Mouse (Mus musculus): ENCODE measurements at regions not wholly inside any gene's neighbourhood (a gene's known extent, or its start where the extent isn't known, plus 50 kb on each side); places are given as distances from the start of the nearest gene placed in this dataset.
A peak's percentile ranks its signal among the peaks of the same experiment; 100 is the strongest.

GRCm38 (mm10) chr4:74466081-74466480 lies 223.8 kb downstream of the Kdm4c start:
- DNase-seq, result peak; percentile 11
- no peaks in the 10 kb centered on the region for H3K4me1 ChIP-seq (ENCODE audit: insufficient read depth)
- no peaks in the 10 kb centered on the region for H3K9me3 ChIP-seq (ENCODE audit: low read depth, low read length)
- no peak overlapping the region for H3K4me2 ChIP-seq
- no peak overlapping the region for H3K9ac ChIP-seq
- H3K27ac ChIP-seq (ENCODE audit: low read depth), result no peak overlapping the region
- WGBS, result 55% methylated on average over 3 of the region's 3 CpGs
- no peak overlapping the region for H3K4me3 ChIP-seq (ENCODE audit: low read depth, low read length)
- TF ChIP-seq CTCF (IDR thresholded peaks at IDR 0.05; ENCODE audit: low read depth), result no peak
- no peaks in the 10 kb centered on the region for H3K36me3 ChIP-seq (ENCODE audit: insufficient read depth)
- no peaks in the 10 kb centered on the region for H3K27me3 ChIP-seq (ENCODE audit: insufficient read depth, low read length)
- ATAC-seq (ENCODE audit: insufficient read depth), result no peak

GRCm38 (mm10) chr4:74512489-74512888 lies 270.2 kb downstream of the Kdm4c start:
- WGBS, result 87% methylated on average over 5 of the region's 5 CpGs
- Histone ChIP-seq H3K9ac (no peak overlapping the region), H3K27ac (ENCODE audit: low read depth) (no peak overlapping the region), H3K4me1 (ENCODE audit: insufficient read depth) (no peaks in the 10 kb centered on the region), H3K27me3 (ENCODE audit: insufficient read depth, low read length) (no peaks in the 10 kb centered on the region), H3K36me3 (ENCODE audit: insufficient read depth) (no peaks in the 10 kb centered on the region), H3K4me2 (no peak overlapping the region), H3K4me3 (ENCODE audit: low read depth, low read length) (no peak overlapping the region), H3K9me3 (ENCODE audit: low read depth, low read length) (no peaks in the 10 kb centered on the region)
- no peak for TF ChIP-seq CTCF (IDR thresholded peaks at IDR 0.05; ENCODE audit: low read depth)
- no peak for ATAC-seq (ENCODE audit: insufficient read depth)
- no peak for DNase-seq

DNA sequence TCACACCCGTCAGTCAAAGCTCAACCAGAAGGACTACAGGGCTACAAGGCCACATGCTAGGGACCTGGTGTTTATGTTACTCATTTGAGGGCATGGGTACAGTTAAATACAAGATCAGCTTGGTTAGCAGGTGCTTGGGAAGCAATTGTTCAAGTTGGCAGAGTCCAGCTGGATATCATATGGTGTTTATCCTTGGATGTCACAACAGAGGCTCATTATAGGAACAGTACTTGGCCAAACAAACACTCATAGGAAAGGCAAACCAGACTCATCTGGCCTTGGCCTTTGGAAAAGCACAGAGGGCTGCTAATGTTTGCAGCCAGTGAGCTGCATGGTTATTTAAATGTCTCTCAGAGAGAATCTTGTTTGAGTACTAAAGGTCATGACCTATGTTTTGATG lies 311.6 kb downstream of the Kdm4c start:
- DNase-seq (peak; percentile 4), ATAC-seq (ENCODE audit: insufficient read depth) (no peak)
- Histone ChIP-seq H3K27ac (ENCODE audit: low read depth) (no peak overlapping the region), H3K4me2 (no peak overlapping the region), H3K4me1 (ENCODE audit: insufficient read depth) (no peaks in the 10 kb centered on the region), H3K27me3 (ENCODE audit: insufficient read depth, low read length) (no peaks in the 10 kb centered on the region), H3K9me3 (ENCODE audit: low read depth, low read length) (no peaks in the 10 kb centered on the region), H3K36me3 (ENCODE audit: insufficient read depth) (no peaks in the 10 kb centered on the region), H3K9ac (no peak overlapping the region), H3K4me3 (ENCODE audit: low read depth, low read length) (no peak overlapping the region)
- no peak for TF ChIP-seq CTCF (IDR thresholded peaks at IDR 0.05; ENCODE audit: low read depth)
- WGBS, result 67% methylated on average over 1 of the region's 1 CpGs

DNA sequence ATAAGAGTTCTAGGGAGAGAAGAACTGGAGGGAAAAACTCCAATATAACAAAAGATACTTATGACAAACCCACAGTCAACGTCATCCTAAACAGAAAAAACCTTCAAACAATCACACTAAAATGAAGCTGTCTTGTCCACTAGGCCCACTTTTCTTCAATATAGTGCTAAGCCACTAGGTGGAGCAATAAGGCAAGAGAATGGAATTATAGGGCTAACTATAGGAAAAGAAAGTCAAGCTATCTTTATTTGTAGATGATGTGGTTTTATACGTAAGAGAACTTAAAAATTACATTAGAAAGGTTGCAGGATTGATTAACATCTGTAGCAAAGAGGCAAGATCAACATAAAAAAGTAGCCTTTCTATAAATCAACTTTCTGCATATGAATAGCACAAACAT lies 321.3 kb downstream of the Kdm4c start:
- Histone ChIP-seq H3K4me1 (ENCODE audit: insufficient read depth) (no peaks in the 10 kb centered on the region), H3K36me3 (ENCODE audit: insufficient read depth) (no peaks in the 10 kb centered on the region), H3K9ac (no peak overlapping the region), H3K27me3 (ENCODE audit: insufficient read depth, low read length) (no peaks in the 10 kb centered on the region), H3K9me3 (ENCODE audit: low read depth, low read length) (no peaks in the 10 kb centered on the region), H3K4me3 (ENCODE audit: low read depth, low read length) (no peak overlapping the region), H3K27ac (ENCODE audit: low read depth) (no peak overlapping the region), H3K4me2 (no peak overlapping the region)
- WGBS, result 8% methylated on average over 2 of the region's 2 CpGs
- ATAC-seq (ENCODE audit: insufficient read depth) (no peak), DNase-seq (peak; percentile 84)
- TF ChIP-seq CTCF (IDR thresholded peaks at IDR 0.05; ENCODE audit: low read depth), result peak; percentile 76

GRCm38 (mm10) chr4:74586400-74586799 lies 344.1 kb downstream of the Kdm4c start:
- no peaks in the 10 kb centered on the region for H3K36me3 ChIP-seq (ENCODE audit: insufficient read depth)
- ATAC-seq (ENCODE audit: insufficient read depth) (no peak), DNase-seq (no peak)
- TF ChIP-seq CTCF (IDR thresholded peaks at IDR 0.05; ENCODE audit: low read depth), result no peak
- H3K27ac ChIP-seq (ENCODE audit: low read depth), result no peak overlapping the region
- H3K4me1 ChIP-seq (ENCODE audit: insufficient read depth), result no peaks in the 10 kb centered on the region
- no peaks in the 10 kb centered on the region for H3K27me3 ChIP-seq (ENCODE audit: insufficient read depth, low read length)
- WGBS, result 71% methylated on average over 1 of the region's 1 CpGs
- no peaks in the 10 kb centered on the region for H3K9me3 ChIP-seq (ENCODE audit: low read depth, low read length)
- H3K4me3 ChIP-seq (ENCODE audit: low read depth, low read length), result no peak overlapping the region
- no peak overlapping the region for H3K4me2 ChIP-seq
- H3K9ac ChIP-seq, result no peak overlapping the region

DNA sequence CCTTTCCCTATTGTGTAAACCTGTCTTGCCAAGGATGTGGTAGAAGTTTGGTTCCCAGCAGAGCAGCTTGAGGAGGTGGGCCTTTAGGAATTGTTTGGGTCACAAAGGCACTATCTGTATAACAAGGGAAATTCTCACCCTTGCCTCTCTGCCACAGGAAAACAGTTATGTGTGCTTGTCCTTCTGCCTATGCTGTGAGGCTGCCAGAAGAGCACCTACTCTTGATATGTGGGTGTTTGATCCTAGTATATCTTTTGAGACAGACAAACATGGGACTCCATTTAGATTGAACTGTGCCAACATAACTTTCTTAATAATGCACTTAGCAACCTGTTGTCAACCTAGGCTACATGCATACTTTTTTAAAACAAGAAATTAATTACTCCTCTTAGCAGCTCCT lies 344.8 kb downstream of the Kdm4c start:
- TF ChIP-seq CTCF (IDR thresholded peaks at IDR 0.05; ENCODE audit: low read depth), result no peak
- Histone ChIP-seq H3K9ac (no peak overlapping the region), H3K4me1 (ENCODE audit: insufficient read depth) (no peaks in the 10 kb centered on the region), H3K36me3 (ENCODE audit: insufficient read depth) (no peaks in the 10 kb centered on the region), H3K27ac (ENCODE audit: low read depth) (no peak overlapping the region), H3K4me3 (ENCODE audit: low read depth, low read length) (no peak overlapping the region), H3K4me2 (no peak overlapping the region), H3K27me3 (ENCODE audit: insufficient read depth, low read length) (no peaks in the 10 kb centered on the region), H3K9me3 (ENCODE audit: low read depth, low read length) (no peaks in the 10 kb centered on the region)
- DNase-seq (no peak), ATAC-seq (ENCODE audit: insufficient read depth) (no peak)

GRCm38 (mm10) chr4:74588761-74589160 lies 346.5 kb downstream of the Kdm4c start:
- ATAC-seq (ENCODE audit: insufficient read depth) (no peak), DNase-seq (no peak)
- Histone ChIP-seq H3K36me3 (ENCODE audit: insufficient read depth) (no peaks in the 10 kb centered on the region), H3K9me3 (ENCODE audit: low read depth, low read length) (no peaks in the 10 kb centered on the region), H3K27ac (ENCODE audit: low read depth) (no peak overlapping the region), H3K27me3 (ENCODE audit: insufficient read depth, low read length) (no peaks in the 10 kb centered on the region), H3K4me2 (no peak overlapping the region), H3K4me3 (ENCODE audit: low read depth, low read length) (no peak overlapping the region), H3K9ac (no peak overlapping the region), H3K4me1 (ENCODE audit: insufficient read depth) (no peaks in the 10 kb centered on the region)
- no peak for TF ChIP-seq CTCF (IDR thresholded peaks at IDR 0.05; ENCODE audit: low read depth)

DNA sequence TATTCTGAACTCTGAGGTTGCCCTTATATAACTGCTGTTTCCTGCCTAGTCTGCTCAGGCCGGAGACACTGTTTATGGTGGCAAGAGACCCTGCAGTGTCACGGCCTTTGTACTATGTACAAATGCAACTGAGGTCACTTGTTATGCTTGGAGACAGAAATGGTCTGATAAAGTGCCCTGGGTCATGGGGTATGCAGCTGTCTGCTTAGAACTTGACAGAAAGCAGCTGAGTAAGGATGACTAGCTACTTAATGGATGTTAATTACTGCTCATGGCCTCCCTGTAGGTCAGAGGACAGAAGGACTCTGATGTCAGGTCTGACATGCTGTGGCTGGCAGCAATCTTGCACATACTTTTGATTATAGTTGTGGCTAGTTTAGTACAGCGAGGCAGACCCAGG lies 370.7 kb downstream of the Kdm4c start:
- Histone ChIP-seq H3K9me3 (ENCODE audit: low read depth, low read length) (no peaks in the 10 kb centered on the region), H3K4me1 (ENCODE audit: insufficient read depth) (no peaks in the 10 kb centered on the region), H3K27ac (ENCODE audit: low read depth) (no peak overlapping the region), H3K9ac (no peak overlapping the region), H3K36me3 (ENCODE audit: insufficient read depth) (no peaks in the 10 kb centered on the region), H3K27me3 (ENCODE audit: insufficient read depth, low read length) (no peaks in the 10 kb centered on the region), H3K4me2 (no peak overlapping the region), H3K4me3 (ENCODE audit: low read depth, low read length) (no peak overlapping the region)
- ATAC-seq (ENCODE audit: insufficient read depth), result peak; percentile 68
- TF ChIP-seq CTCF (IDR thresholded peaks at IDR 0.05; ENCODE audit: low read depth), result no peak
- DNase-seq, result peak; percentile 16
- 21% methylated on average over 3 of the region's 3 CpGs for WGBS
